Comparison of ENCODE assay signal across 14 mouse cellular contexts in the genomic region with DNA sequence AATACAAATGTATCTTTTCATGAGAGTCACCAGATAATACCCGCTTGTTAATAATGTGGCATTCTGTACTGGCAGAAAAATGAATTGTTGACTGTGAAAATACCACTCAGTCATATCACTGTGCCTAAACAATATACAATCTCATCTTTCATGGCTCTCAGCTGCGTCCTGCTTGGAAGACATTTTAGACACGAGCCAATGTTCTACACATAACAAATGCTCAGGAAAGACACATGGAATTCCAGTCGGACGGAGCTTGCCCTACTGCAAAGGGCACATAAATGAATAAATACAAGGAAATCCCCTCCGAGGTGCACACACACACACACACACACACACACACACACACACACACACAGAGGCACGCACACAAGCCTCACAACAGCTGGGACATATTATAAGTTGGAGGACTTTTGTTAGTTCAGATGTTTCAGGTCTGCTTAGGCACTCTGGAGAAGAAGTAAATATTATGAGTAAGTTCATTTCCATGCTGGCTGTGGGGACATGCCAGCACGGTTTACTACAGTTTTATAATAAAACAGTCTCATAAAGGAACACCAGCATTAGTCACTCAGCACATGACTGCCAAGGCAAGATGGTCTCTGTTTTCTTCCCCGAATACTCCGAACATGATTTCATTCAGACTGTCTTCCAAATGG. TPM values are rescaled to one million over a fixed set of nuclear protein-coding genes. Genes with fewer than 3 reads are reported as not detected.
DNase-seq lines count a peak whose midpoint lies in the region; ATAC-seq and TF ChIP-seq lines count a peak whose summit lies in the region.
"Had no signal": no experiment of that assay in that cellular context is flagged by ENCODE, and none has a peak within 500 bp of the region (broad histone marks: within the 10 kb centered on the region; RNA-seq: fewer than 3 reads in every experiment).

No protein-coding gene starts in this region.

- peak; percentile 49 for ATAC-seq in lung, embryonic 15.5 days (ENCODE audit: borderline replicate concordance, extremely low read depth, low FRiP score, low TSS enrichment)
- peak; percentile 60; the same call in 1 of the 2 replicates for ATAC-seq in embryonic facial prominence, embryonic 12.5 days (ENCODE audit: insufficient number of reproducible peaks, insufficient read depth, low FRiP score, low TSS enrichment)
- ATAC-seq: forebrain, embryonic 15.5 days; Patski had no signal

- intact Hi-C loops in gastrocnemius, adult 2 months (cut with DNase I): no loop called here

- H3K4me1 ChIP-seq in lung, embryonic 15.5 days: peaks cover 12% of the 10 kb centered on the region
- peaks cover 9% of the 10 kb centered on the region for H3K4me1 ChIP-seq in embryonic facial prominence, embryonic 12.5 days
- H3K4me1 ChIP-seq: forebrain, embryonic 15.5 days; hindbrain, embryonic 13.5 days had no signal

- 31% methylated on average over 10 of the region's 10 CpGs for WGBS in lung, embryonic 15.5 days
- WGBS in embryonic facial prominence, embryonic 12.5 days: 33% methylated on average over 10 of the region's 10 CpGs

- H3K4me2 ChIP-seq in lung, embryonic 15.5 days: no peak overlapping the region
- H3K4me2 ChIP-seq in embryonic facial prominence, embryonic 12.5 days (replicated peaks): no peak overlapping the region
- H3K4me2 ChIP-seq: forebrain, embryonic 15.5 days; hindbrain, embryonic 13.5 days had no signal

- no peaks in the 10 kb centered on the region for H3K27me3 ChIP-seq in lung, embryonic 15.5 days
- no peaks in the 10 kb centered on the region for H3K27me3 ChIP-seq in embryonic facial prominence, embryonic 12.5 days
- H3K27me3 ChIP-seq: forebrain, embryonic 15.5 days; hindbrain, embryonic 13.5 days; Patski had no signal

- no peaks in the 10 kb centered on the region for H3K9me3 ChIP-seq in lung, embryonic 15.5 days
- no peaks in the 10 kb centered on the region for H3K9me3 ChIP-seq in embryonic facial prominence, embryonic 12.5 days
- H3K9me3 ChIP-seq: forebrain, embryonic 15.5 days; hindbrain, embryonic 13.5 days had no signal

- H3K36me3 ChIP-seq in lung, embryonic 15.5 days: no peaks in the 10 kb centered on the region
- H3K36me3 ChIP-seq in embryonic facial prominence, embryonic 12.5 days: no peaks in the 10 kb centered on the region
- H3K36me3 ChIP-seq: forebrain, embryonic 15.5 days; hindbrain, embryonic 13.5 days had no signal

- no peak for DNase-seq in gastrocnemius, adult 2 months
- no peak for DNase-seq in gastrocnemius, postnatal 4 days (ENCODE audit: low spot score in 2 of 2)
- no peak for DNase-seq in lung, postnatal 25 days (ENCODE audit: low spot score)
- DNase-seq in skeletal muscle tissue, adult 2 months (ENCODE audit: low read depth, low spot score): peak; percentile 46
- no peak for DNase-seq in layer of hippocampus, postnatal 25 days (ENCODE audit: extremely low spot score in 1 of 2, low spot score in 1 of 2)
- DNase-seq in ovary, adult 18-20 months (ENCODE audit: low spot score): no peak
- DNase-seq: cerebellum, postnatal 14 days; right cerebral cortex, postnatal 14 days; thymus, adult 18-20 months had no signal

- no peak overlapping the region for H3K9ac ChIP-seq in lung, embryonic 15.5 days
- no peak overlapping the region for H3K9ac ChIP-seq in embryonic facial prominence, embryonic 12.5 days
- H3K9ac ChIP-seq: forebrain, embryonic 15.5 days; hindbrain, embryonic 13.5 days had no signal

- H3K27ac ChIP-seq in gastrocnemius, adult 2 months: peak overlapping the region; percentile 46; the same call in 1 of the 2 replicates
- peak overlapping the region; percentile 59 for H3K27ac ChIP-seq in lung, embryonic 15.5 days
- peak overlapping the region; percentile 19; the same call in 1 of the 2 replicates for H3K27ac ChIP-seq in embryonic facial prominence, embryonic 12.5 days
- H3K27ac ChIP-seq: forebrain, embryonic 15.5 days; hindbrain, embryonic 13.5 days had no signal

- no peak overlapping the region for H3K4me3 ChIP-seq in gastrocnemius, adult 2 months
- no peak overlapping the region for H3K4me3 ChIP-seq in lung, embryonic 15.5 days
- no peak overlapping the region for H3K4me3 ChIP-seq in embryonic facial prominence, embryonic 12.5 days
- H3K4me3 ChIP-seq: forebrain, embryonic 15.5 days; hindbrain, embryonic 13.5 days had no signal

- no peak for TF ChIP-seq CTCF in gastrocnemius, adult 2 months (IDR thresholded peaks at IDR 0.05)

RNA-seq across cellular contexts. Expression of a gene that starts 14.1 kb away (rescaled TPM):
- total RNA-seq in gastrocnemius, adult 2 months (2021): 10 to 100 TPM; 20.4 to 66.6 TPM
- 10 to 100 TPM; 32.5 to 33.5 TPM for total RNA-seq in gastrocnemius, postnatal 4 days (2021)
- polyA plus RNA-seq in lung, embryonic 15.5 days (2015; fragmentation: Nextera tagmentation; extraction: Ambion mirVana): 0.05 TPM in 2 replicates
- polyA plus RNA-seq in embryonic facial prominence, embryonic 12.5 days (2016; fragmentation: Nextera tagmentation; extraction: Ambion mirVana): 2.6 and 4.2 TPM in 2 replicates
- 1 to 10 TPM; 1.8 to 2.2 TPM for total RNA-seq in layer of hippocampus, postnatal 25 days (2021)
- polyA plus RNA-seq: Patski had no signal

Comparison
In these comparisons a context has a peak if more than half of its experiments do, and no peak if none do; other contexts are left out.
1. RNA of a gene that starts 14.1 kb away (total RNA-seq): 20.4 to 66.6 TPM in gastrocnemius, adult 2 months and 32.5 to 33.5 TPM in gastrocnemius, postnatal 4 days; 1.8 to 2.2 TPM in layer of hippocampus, postnatal 25 days; every median in the first group is over 4 times any median in the second.
2. Peak in every context shown above with its lines, with median percentiles within 50 percentile points of each other: H3K27ac ChIP-seq.